Mouse (Mus musculus) heart, embryonic 16.5 days (tissue): Measurements from ENCODE around the gene Pld3. TPM values are rescaled to one million over a fixed set of nuclear protein-coding genes. Genes with fewer than 3 reads are reported as not detected.

Experiments used
- ATAC-seq: fragments of 200-750 bp; cut with Nextera tagmentation; replicated peaks from 2 replicates; pipeline ENCODE4 v1.8.0; 2017; ENCODE audit warnings: moderate number of reproducible peaks; ENCODE audit not compliant: insufficient read depth, low FRiP score; ENCODE audit errors: extremely low read depth
- H3K27ac ChIP-seq: fragments of 300-500 bp; sonication (generic); 2 replicates; pipeline ENCODE4 v1.5.1; 2014; ENCODE audit warnings: mild to moderate bottlenecking, low read length, control low read depth, moderate library complexity
- H3K27me3 ChIP-seq: fragments of 300-500 bp; sonication (generic); 2 replicates; pipeline ENCODE4 v1.6.1; 2014; ENCODE audit warnings: low read length, mixed read lengths; ENCODE audit not compliant: control insufficient read depth, insufficient read depth
- H3K36me3 ChIP-seq: fragments of 300-500 bp; sonication (generic); 2 replicates; pipeline ENCODE4 v1.6.1; 2014; ENCODE audit not compliant: control insufficient read depth, insufficient read depth
- H3K4me1 ChIP-seq: fragments of 300-500 bp; sonication (generic); 2 replicates; pipeline ENCODE4 v1.6.1; 2014; ENCODE audit warnings: low read length, mixed read lengths; ENCODE audit not compliant: control insufficient read depth, insufficient read depth
- H3K4me2 ChIP-seq: fragments of 300-500 bp; sonication (generic); 2 replicates; pipeline ENCODE4 v1.6.1; 2014; ENCODE audit warnings: low read depth, mild to moderate bottlenecking, control low read depth, low read length
- H3K4me3 ChIP-seq: fragments of 300-500 bp; sonication (generic); 2 replicates; pipeline ENCODE4 v1.5.1; 2014; ENCODE audit warnings: mild to moderate bottlenecking, control low read depth, low read length
- H3K9ac ChIP-seq: fragments of 300-500 bp; sonication (generic); 2 replicates; pipeline ENCODE4 v1.6.1; 2014; ENCODE audit warnings: low read length, control low read depth
- H3K9me3 ChIP-seq: fragments of 300-500 bp; sonication (generic); replicated peaks from 2 replicates; pipeline ENCODE4 v1.6.1; 2016; ENCODE audit warnings: low read length; ENCODE audit not compliant: control insufficient read depth
- WGBS: fragments of 180-500 bp; shearing (Covaris S2); extraction: QIAGEN DNeasy Blood & Tissue Kit; methylation state at CpG from one replicate; pipeline ENCODE4 v1.1.7; 2014; 5-methylcytosine and 5-hydroxymethylcytosine counted together
- polyA plus RNA-seq: library from polyadenylated mRNA; unstranded; fragments of >200 nt; fragmentation: Nextera tagmentation; extraction: Ambion mirVana; gene quantifications from 2 replicates; pipeline ENCODE4 v1.2.1, GENCODE M21; 2015

The Pld3 gene
- polyA plus RNA-seq, 1 experiment from 2014 or later: 58.6 TPM

DNA sequence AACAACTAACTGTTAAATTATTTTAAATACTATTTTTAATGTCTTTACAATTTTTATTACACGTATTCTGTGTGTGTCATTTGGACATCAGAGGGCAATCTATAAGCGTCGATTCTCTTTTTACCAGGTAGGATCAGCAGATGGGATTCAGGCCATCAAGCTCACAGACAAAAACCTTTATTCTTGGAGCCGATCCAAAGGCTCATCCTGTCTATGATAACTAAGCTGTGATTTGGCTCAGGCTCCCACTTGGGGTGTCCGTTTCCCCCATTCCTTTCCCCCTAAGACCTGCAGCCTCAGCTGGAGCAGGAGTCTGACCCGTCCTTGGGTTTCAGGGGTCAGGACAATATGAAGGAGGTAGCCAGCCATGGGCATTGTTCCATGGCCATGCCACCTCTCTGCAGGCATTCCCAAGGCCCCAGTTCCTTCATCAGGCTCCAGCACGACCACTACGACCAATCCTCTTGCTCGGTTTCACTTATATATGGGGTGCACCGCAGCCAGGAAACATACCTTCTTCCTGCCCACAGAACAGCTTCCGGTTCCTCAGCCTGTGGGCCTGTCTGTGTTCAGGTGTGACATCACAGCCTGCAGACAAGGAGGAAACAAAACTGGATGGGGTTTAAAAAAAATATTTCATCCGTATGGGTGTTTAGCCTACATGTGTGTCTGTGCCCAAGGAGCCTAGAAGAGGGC, 8.2 kb downstream of the Pld3 start:
- 64% methylated on average over 12 of the region's 12 CpGs for WGBS
- no peaks in the 10 kb centered on the region for H3K27me3 ChIP-seq

DNA sequence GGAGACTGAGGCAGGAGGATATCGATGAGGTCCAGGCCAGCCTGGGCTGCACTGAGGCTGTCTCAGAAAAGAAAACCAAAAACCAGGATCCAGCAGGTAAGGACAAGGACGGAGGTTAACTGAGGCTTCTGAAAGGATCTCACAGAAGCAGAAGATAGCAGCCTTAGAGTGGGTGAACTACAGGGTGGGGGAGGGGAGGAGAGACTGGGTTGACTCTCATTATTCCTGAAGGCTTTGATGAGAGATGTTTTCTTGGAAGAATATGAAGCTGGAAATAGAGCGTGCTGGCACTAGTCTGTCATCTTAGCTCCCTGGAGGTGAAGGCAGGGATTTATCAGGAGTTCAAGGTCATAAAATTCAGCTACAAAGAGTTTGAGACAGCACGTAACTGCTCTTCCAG, 9.2 kb downstream of the Pld3 start:
- Histone ChIP-seq H3K9ac (no peak overlapping the region), H3K27ac (peak overlapping the region; percentile 7; the same call in 1 of the 2 replicates), H3K9me3 (no peaks in the 10 kb centered on the region)

More for the DNA sequence above, 8.2 kb downstream of the Pld3 start:
- Histone ChIP-seq H3K4me1 (peaks cover 18% of the 10 kb centered on the region), H3K27ac (no peak overlapping the region), H3K4me2 (peak overlapping the region; percentile 16; the same call in 1 of the 2 replicates), H3K4me3 (no peak overlapping the region), H3K36me3 (no peaks in the 10 kb centered on the region), H3K9ac (no peak overlapping the region), H3K9me3 (no peaks in the 10 kb centered on the region)
- ATAC-seq: no peak

DNA sequence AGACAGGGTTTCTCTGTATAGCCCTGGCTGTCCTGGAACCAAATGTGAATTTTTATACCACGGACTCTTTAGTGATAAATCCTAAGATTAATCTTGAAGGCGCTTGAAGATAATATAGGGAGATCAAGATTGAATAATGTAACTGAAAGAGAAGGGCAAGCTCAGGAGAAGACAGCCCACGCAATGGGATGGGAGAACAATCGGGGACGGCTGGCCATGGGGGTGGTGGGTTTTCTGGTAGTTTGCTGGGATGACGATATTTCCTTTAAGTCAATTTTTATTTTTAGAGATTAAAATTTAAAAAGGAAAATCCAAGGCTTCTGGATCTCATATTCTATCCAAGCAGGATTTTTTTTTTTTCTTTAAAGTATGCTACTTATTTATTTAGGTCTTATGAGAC, 10.0 kb downstream of the Pld3 start:
- H3K4me1 ChIP-seq: peaks cover 18% of the 10 kb centered on the region
- peak overlapping the region; percentile 28 for H3K27ac ChIP-seq
- no peaks in the 10 kb centered on the region for H3K27me3 ChIP-seq
- peak overlapping the region; percentile 83 for H3K9ac ChIP-seq
- ATAC-seq: no peak
- H3K4me2 ChIP-seq: peak overlapping the region; percentile 99
- H3K9me3 ChIP-seq: no peaks in the 10 kb centered on the region
- 37% methylated on average over 6 of the region's 6 CpGs for WGBS
- H3K4me3 ChIP-seq: peak overlapping the region; percentile 70
- H3K36me3 ChIP-seq: no peaks in the 10 kb centered on the region

More for the DNA sequence above, 9.2 kb downstream of the Pld3 start:
- H3K4me3 ChIP-seq: no peak overlapping the region
- H3K36me3 ChIP-seq: no peaks in the 10 kb centered on the region
- 76% methylated on average over 4 of the region's 4 CpGs for WGBS
- H3K4me1 ChIP-seq: peaks cover 18% of the 10 kb centered on the region
- ATAC-seq: no peak
- no peaks in the 10 kb centered on the region for H3K27me3 ChIP-seq
- no peak overlapping the region for H3K4me2 ChIP-seq

DNA sequence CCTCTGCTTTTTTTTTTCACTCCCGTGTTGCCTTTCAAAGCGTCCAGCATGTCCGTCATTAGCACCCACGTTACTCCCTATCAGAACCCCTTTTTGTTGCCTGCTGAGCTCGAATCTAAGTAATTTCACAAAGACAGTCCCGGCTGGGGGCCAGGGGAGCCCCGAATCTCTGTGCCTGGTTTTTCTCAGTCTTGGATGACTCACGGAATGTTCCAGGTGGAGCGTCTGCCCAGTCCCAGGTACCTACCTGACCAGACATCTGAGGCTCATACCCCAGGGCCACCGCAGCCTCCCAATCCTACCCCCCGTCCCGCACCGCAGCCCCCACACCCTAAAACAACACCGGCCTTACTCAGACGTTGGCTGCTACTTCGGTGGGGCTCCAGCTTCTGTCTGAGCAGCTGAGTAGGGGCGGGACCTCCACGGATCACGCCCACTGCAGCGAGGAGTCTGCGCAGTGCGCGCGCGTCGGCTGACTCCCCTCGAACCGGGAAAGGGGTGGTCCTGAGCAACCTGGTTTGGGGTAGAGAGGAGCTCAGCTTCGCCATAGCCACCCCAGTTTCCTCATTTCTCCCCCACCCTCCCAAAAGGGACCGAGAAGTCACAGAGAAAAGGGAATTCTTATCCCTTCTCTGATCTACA, 10.5 kb downstream of the Pld3 start:
- peak overlapping the region; percentile 83 for H3K9ac ChIP-seq
- H3K4me3 ChIP-seq: peak overlapping the region; percentile 70
- H3K9me3 ChIP-seq: no peaks in the 10 kb centered on the region
- 1% methylated on average over 30 of the region's 30 CpGs for WGBS
- peak; percentile 91 for ATAC-seq
- H3K27me3 ChIP-seq: no peaks in the 10 kb centered on the region
- peak overlapping the region; percentile 28 for H3K27ac ChIP-seq
- H3K4me1 ChIP-seq: peaks cover 18% of the 10 kb centered on the region
- H3K4me2 ChIP-seq: peak overlapping the region; percentile 99
- H3K36me3 ChIP-seq: peaks cover under 1% of the 10 kb centered on the region; the same call in 1 of the 2 replicates

DNA sequence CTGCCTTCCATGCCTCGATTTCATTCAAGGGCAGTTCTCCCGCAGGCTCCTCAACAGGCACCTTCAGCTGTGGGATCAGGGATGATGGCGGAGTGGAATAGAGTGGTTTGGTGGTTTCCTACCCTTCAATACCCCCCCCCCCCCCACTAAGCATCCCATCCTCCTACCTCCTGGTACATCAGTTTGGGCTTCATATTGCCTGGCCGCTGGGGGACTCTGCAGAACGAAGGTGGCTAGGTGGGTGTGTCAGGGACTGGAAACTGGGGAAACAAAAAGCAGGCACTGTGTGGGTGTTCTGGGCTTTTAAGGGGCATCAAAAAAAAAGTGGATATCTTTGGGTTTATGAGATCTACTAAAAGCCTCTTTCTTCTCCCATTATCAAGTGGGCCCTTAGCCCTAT, 11.1 kb downstream of the Pld3 start:
- WGBS: 57% methylated on average over 5 of the region's 5 CpGs
- H3K4me1 ChIP-seq: peaks cover 18% of the 10 kb centered on the region
- H3K4me2 ChIP-seq: peak overlapping the region; percentile 99
- peak overlapping the region; percentile 83 for H3K9ac ChIP-seq
- no peaks in the 10 kb centered on the region for H3K27me3 ChIP-seq
- H3K4me3 ChIP-seq: peak overlapping the region; percentile 70
- H3K9me3 ChIP-seq: no peaks in the 10 kb centered on the region
- peaks cover 5% of the 10 kb centered on the region; the same call in 1 of the 2 replicates for H3K36me3 ChIP-seq
- H3K27ac ChIP-seq: no peak overlapping the region
- ATAC-seq: no peak

DNA sequence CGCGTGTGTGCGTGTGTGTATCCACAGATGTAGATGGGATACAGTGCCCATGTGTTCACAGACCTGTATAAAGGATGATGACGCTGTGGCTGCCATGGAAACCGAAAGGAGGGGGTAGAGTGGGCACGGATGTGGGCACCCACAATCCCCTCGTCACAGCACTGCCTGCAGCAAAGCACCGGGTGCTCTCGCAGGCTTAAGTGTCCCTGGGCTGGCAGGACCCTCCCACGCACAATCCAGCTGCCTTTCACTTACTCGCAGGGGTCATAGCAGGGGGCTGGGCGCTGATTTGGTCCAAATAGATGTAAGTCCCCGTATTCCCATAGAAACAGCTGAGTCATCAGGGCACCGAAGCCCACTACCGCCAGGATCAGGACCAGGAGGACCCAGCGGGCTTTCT, 11.6 kb downstream of the Pld3 start:
- Histone ChIP-seq H3K4me1 (peaks cover 18% of the 10 kb centered on the region), H3K27me3 (no peaks in the 10 kb centered on the region), H3K9ac (no peak overlapping the region), H3K9me3 (no peaks in the 10 kb centered on the region), H3K27ac (no peak overlapping the region), H3K4me3 (no peak overlapping the region), H3K36me3 (peaks cover 5% of the 10 kb centered on the region; the same call in 1 of the 2 replicates), H3K4me2 (no peak overlapping the region)
- ATAC-seq: 0 out of 2 replicates have a peak, but pooled peaks have one; percentile 25
- 74% methylated on average over 16 of the region's 16 CpGs for WGBS

DNA sequence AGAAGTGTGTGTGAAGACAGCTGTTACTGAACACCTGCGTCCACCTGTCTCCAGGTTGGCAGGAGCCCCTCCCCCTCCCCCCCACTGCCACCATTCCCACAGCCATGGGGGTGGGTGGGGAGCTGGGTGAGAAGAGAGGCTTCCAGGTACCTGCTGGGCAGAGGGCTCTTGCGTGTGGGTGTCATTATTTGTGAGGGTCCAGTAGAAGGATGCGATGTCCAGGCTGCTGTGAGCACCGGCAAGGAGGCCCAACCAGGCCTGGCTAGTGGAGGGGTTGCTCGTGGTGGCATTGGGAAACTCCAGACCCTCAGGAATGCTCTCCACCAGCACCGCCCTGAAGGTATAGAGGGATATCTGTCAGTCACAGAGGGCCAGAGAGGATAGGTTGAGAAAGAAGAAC, 12.1 kb downstream of the Pld3 start:
- 86% methylated on average over 6 of the region's 6 CpGs for WGBS
- Histone ChIP-seq H3K27ac (no peak overlapping the region), H3K4me3 (no peak overlapping the region), H3K36me3 (peaks cover 5% of the 10 kb centered on the region; the same call in 1 of the 2 replicates), H3K27me3 (no peaks in the 10 kb centered on the region), H3K9ac (no peak overlapping the region), H3K4me2 (no peak overlapping the region), H3K4me1 (peaks cover 18% of the 10 kb centered on the region), H3K9me3 (no peaks in the 10 kb centered on the region)
- ATAC-seq: no peak

DNA sequence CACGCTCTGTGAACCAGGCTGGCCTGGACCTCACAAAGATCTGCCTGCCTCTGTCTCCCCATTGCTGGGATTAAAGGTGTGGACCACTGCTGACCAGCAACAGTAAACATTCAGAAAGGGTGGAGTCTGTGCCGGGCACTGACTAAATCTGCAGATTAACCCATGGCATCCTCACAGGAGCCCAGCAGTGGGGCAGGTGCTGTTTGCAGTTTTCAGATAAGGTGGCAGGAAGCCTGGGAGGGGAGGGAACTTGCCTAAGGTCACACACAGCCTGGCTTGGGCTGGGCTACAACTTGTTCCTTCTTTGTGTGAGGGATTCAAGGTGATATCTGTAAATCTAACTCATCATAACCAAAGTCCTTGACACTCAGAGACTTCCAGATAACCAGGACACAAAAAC, 12.5 kb downstream of the Pld3 start:
- peaks cover 5% of the 10 kb centered on the region; the same call in 1 of the 2 replicates for H3K36me3 ChIP-seq
- H3K27ac ChIP-seq: no peak overlapping the region
- H3K9me3 ChIP-seq: no peaks in the 10 kb centered on the region
- H3K4me3 ChIP-seq: no peak overlapping the region
- H3K27me3 ChIP-seq: no peaks in the 10 kb centered on the region
- 63% methylated on average over 2 of the region's 2 CpGs for WGBS
- ATAC-seq: no peak
- H3K9ac ChIP-seq: no peak overlapping the region
- no peak overlapping the region for H3K4me2 ChIP-seq
- peaks cover 18% of the 10 kb centered on the region for H3K4me1 ChIP-seq

DNA sequence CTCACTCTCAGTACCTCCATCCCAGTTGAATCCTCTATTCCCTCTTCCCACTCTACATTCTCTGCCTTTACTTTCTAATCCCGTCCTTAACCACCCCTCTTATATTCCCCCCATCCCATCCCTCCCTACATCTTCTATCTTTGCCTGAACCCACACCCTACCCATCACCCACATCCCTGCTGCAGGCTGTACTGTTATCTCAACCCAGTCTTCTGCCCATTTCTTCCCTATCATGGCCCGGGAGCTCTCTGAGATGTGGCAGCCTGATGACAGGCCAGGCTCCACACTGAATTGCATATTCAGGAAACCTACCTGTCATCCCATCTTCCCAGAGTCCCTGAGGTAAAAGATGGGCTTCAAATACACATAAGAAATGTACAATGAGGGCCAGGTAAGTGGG, 14.2 kb downstream of the Pld3 start:
- no peak overlapping the region for H3K9ac ChIP-seq
- ATAC-seq: no peak
- H3K4me1 ChIP-seq: peaks cover 12% of the 10 kb centered on the region
- H3K36me3 ChIP-seq: peaks cover 5% of the 10 kb centered on the region; the same call in 1 of the 2 replicates
- 68% methylated on average over 2 of the region's 2 CpGs for WGBS
- H3K4me2 ChIP-seq: no peak overlapping the region
- no peak overlapping the region for H3K4me3 ChIP-seq
- no peaks in the 10 kb centered on the region for H3K27me3 ChIP-seq
- no peaks in the 10 kb centered on the region for H3K9me3 ChIP-seq
- H3K27ac ChIP-seq: no peak overlapping the region
